Mouse (Mus musculus): ENCODE data around the gene Ivd.

- TF ChIP-seq CTCF (IDR thresholded peaks at IDR 0.05; ENCODE audit: low read depth, low read length), result no peak
- TF ChIP-seq GATA1 (IDR thresholded peaks at IDR 0.05; ENCODE audit: borderline replicate concordance, low read length), result no peak
- TF ChIP-seq GATA2 (IDR thresholded peaks at IDR 0.05; ENCODE audit: borderline replicate concordance, low read depth, low read length), result no peak
- TF ChIP-seq POLR2AphosphoS5 (IDR thresholded peaks at IDR 0.05; ENCODE audit: insufficient replicate concordance, low read depth, low read length), result no peak
These were observed 26.2 kb downstream of the Ivd start for GRCm38 (mm10) chr2:118887845-118888548.

Measured in G1E (cell line).